Mouse (Mus musculus) spleen, postnatal 36 days (tissue): Measurements from ENCODE around the gene Evc2.
A peak's percentile ranks its signal among the peaks of the same experiment; 100 is the strongest.

Experiments used
- DNase-seq, 2 experiments: peaks; one replicate each; pipeline ENCODE4 v3.0.0; 2022; ENCODE audit warnings: low spot score in 2 of 2, mixed read lengths in 1 of 2

Gene Evc2

GRCm38 (mm10) chr5:37365751-37366150, 27.5 kb downstream of the Evc2 start:
- DNase-seq: no peak

- no peak for DNase-seq
These were observed 30.5 kb downstream of the Evc2 start for GRCm38 (mm10) chr5:37368796-37369195.

GRCm38 (mm10) chr5:37377376-37377775, 39.1 kb downstream of the Evc2 start:
- DNase-seq: no peak

- DNase-seq: no peak
These were observed 42.3 kb downstream of the Evc2 start for GRCm38 (mm10) chr5:37380641-37381040.

GRCm38 (mm10) chr5:37383570-37383969, 45.3 kb downstream of the Evc2 start:
- no peak for DNase-seq

GRCm38 (mm10) chr5:37388646-37389045, 50.3 kb downstream of the Evc2 start:
- DNase-seq: no peak

GRCm38 (mm10) chr5:37389808-37390495, 51.7 kb downstream of the Evc2 start:
- no peak for DNase-seq

GRCm38 (mm10) chr5:37390923-37391322, 52.6 kb downstream of the Evc2 start:
- DNase-seq: no peak

GRCm38 (mm10) chr5:37391901-37392300, 53.6 kb downstream of the Evc2 start:
- DNase-seq: no peak

GRCm38 (mm10) chr5:37395172-37396030, 57.1 kb downstream of the Evc2 start:
- DNase-seq: no peak

- no peak for DNase-seq
These were observed 80.7 kb downstream of the Evc2 start for GRCm38 (mm10) chr5:37419028-37419427.

- no peak for DNase-seq
These were observed 88.9 kb downstream of the Evc2 start for GRCm38 (mm10) chr5:37427210-37427609.

GRCm38 (mm10) chr5:37435417-37435816, 97.1 kb downstream of the Evc2 start:
- DNase-seq: no peak

GRCm38 (mm10) chr5:37442767-37443166, 104.5 kb downstream of the Evc2 start:
- DNase-seq: no peak

GRCm38 (mm10) chr5:37447546-37447945, 109.2 kb downstream of the Evc2 start:
- no peak for DNase-seq

GRCm38 (mm10) chr5:37456590-37456989, 118.3 kb downstream of the Evc2 start:
- DNase-seq: no peak

- DNase-seq: peak; percentile 3 to 4
These were observed 118.9 kb downstream of the Evc2 start for GRCm38 (mm10) chr5:37457191-37457590.

GRCm38 (mm10) chr5:37457831-37458230, 119.5 kb downstream of the Evc2 start:
- DNase-seq: no peak

- DNase-seq: no peak
These were observed 119.9 kb downstream of the Evc2 start for GRCm38 (mm10) chr5:37458236-37458635.

- no peak for DNase-seq
These were observed 127.2 kb downstream of the Evc2 start for GRCm38 (mm10) chr5:37465461-37465860.

- no peak for DNase-seq
These were observed 129.3 kb downstream of the Evc2 start for GRCm38 (mm10) chr5:37467646-37468045.

GRCm38 (mm10) chr5:37469031-37469430, 130.7 kb downstream of the Evc2 start:
- no peak for DNase-seq

- DNase-seq: no peak
These were observed 133.3 kb downstream of the Evc2 start for GRCm38 (mm10) chr5:37471584-37471983.
